Mouse (Mus musculus) MEL (cell line): ENCODE results near the gene Stk10. TPM values are rescaled to one million over a fixed set of nuclear protein-coding genes. Genes with fewer than 3 reads are reported as not detected.

Experiments
- DNase-seq: peaks from one replicate; pipeline ENCODE4 v3.0.0; 2011; ENCODE audit warnings: low read depth, low spot score
- H3K27ac ChIP-seq: 2 replicates; pipeline ENCODE4 v1.5.1; 2012; ENCODE audit warnings: low read depth, mild to moderate bottlenecking, control low read depth, low read length, moderate library complexity; ENCODE audit not compliant: control insufficient read depth
- H3K27me3 ChIP-seq, 2 experiments: fragments of 150-350 bp in 1 of 2; sonication (generic) in 1 of 2; 2 replicates each; pipeline ENCODE4 v1.6.1; 2012; ENCODE audit warnings: low read length in 2 of 2, mild to moderate bottlenecking in 2 of 2, improper control_type of control experiment in 1 of 2, moderate library complexity in 1 of 2; ENCODE audit not compliant: insufficient read depth in 2 of 2, control insufficient read depth in 1 of 2
- H3K36me3 ChIP-seq, 2 experiments: 2 replicates each; pipeline ENCODE4 v1.6.1; 2012 to 2014; ENCODE audit warnings: low read length in 2 of 2, improper control_type of control experiment in 1 of 2, inconsistent platforms in 1 of 2, mild to moderate bottlenecking in 1 of 2; ENCODE audit not compliant: insufficient read depth in 2 of 2, control insufficient read depth in 1 of 2
- H3K4me1 ChIP-seq, 2 experiments: fragments of 150-350 bp in 1 of 2; sonication (generic) in 1 of 2; 2 replicates each; pipeline ENCODE4 v1.6.1; 2012; ENCODE audit warnings: low read length in 2 of 2, improper control_type of control experiment in 1 of 2, mild to moderate bottlenecking in 1 of 2; ENCODE audit not compliant: insufficient read depth in 2 of 2, control insufficient read depth in 1 of 2
- H3K4me3 ChIP-seq, 2 experiments: fragments of 150-350 bp in 1 of 2; sonication (generic) in 1 of 2; 2 replicates each; pipeline ENCODE4 v1.5.1; 2012; ENCODE audit warnings: low read depth in 2 of 2, low read length in 2 of 2, mild to moderate bottlenecking in 2 of 2, moderate library complexity in 2 of 2, control low read depth in 1 of 2, improper control_type of control experiment in 1 of 2; ENCODE audit not compliant: control insufficient read depth in 1 of 2, insufficient read depth in 1 of 2
- H3K79me2 ChIP-seq: 2 replicates; pipeline ENCODE4 v1.6.1; 2012; ENCODE audit warnings: mild to moderate bottlenecking, low read length, moderate library complexity; ENCODE audit not compliant: control insufficient read depth, poor library complexity, insufficient read depth
- H3K9ac ChIP-seq: 2 replicates; pipeline ENCODE4 v1.6.1; 2012; ENCODE audit warnings: low read depth, mild to moderate bottlenecking, control low read depth, low read length, moderate library complexity; ENCODE audit not compliant: control insufficient read depth, poor library complexity, severe bottlenecking
- H3K9me3 ChIP-seq: fragments of 150-350 bp; sonication (generic); replicated peaks from 2 replicates; pipeline ENCODE4 v1.6.1; 2012; ENCODE audit warnings: mild to moderate bottlenecking, low read length, improper control_type of control experiment, moderate library complexity; ENCODE audit not compliant: insufficient read depth
- BHLHE40 ChIP-seq: IDR thresholded peaks from 2 replicates; pipeline ENCODE4 v1.6.1; 2012; ENCODE audit warnings: low read depth, mild to moderate bottlenecking, inconsistent platforms, low read length, improper control_type of control experiment, borderline replicate concordance
- CHD1 ChIP-seq: IDR thresholded peaks from 2 replicates; pipeline ENCODE4 v1.6.1; 2012; ENCODE audit warnings: low read depth, mild to moderate bottlenecking, inconsistent platforms, low read length, improper control_type of control experiment
- CHD2 ChIP-seq: IDR thresholded peaks from 2 replicates; pipeline ENCODE4 v1.6.1; 2011; ENCODE audit warnings: low read length, improper control_type of control experiment
- CTCF ChIP-seq, 3 experiments: IDR thresholded peaks in 2 of 3; conservative IDR thresholded peaks in 1 of 3; 2 replicates each; pipeline ENCODE4 v1.5.1; 2011 to 2012; ENCODE audit warnings: low read length in 3 of 3, low read depth in 2 of 3, mild to moderate bottlenecking in 2 of 3, improper control_type of control experiment in 1 of 3, inconsistent platforms in 1 of 3, mixed read lengths in 1 of 3, moderate library complexity in 1 of 3; ENCODE audit not compliant: control insufficient read depth in 1 of 3, insufficient read depth in 1 of 3, poor library complexity in 1 of 3, severe bottlenecking in 1 of 3
- GABPA ChIP-seq: IDR thresholded peaks from 2 replicates; pipeline ENCODE4 v1.6.1; 2012; ENCODE audit warnings: low read depth, mild to moderate bottlenecking, inconsistent platforms, low read length, improper control_type of control experiment, moderate library complexity
- GATA1 ChIP-seq: IDR thresholded peaks from 2 replicates; pipeline ENCODE4 v1.6.1; 2011; ENCODE audit warnings: low read depth, low read length, improper control_type of control experiment
- KAT2A ChIP-seq: conservative IDR thresholded peaks from 2 replicates; pipeline ENCODE4 v1.6.1; 2012; ENCODE audit warnings: low read depth, low read length, improper control_type of control experiment, inconsistent platforms
- MAX ChIP-seq: IDR thresholded peaks from 2 replicates; pipeline ENCODE4 v1.6.1; 2011; ENCODE audit warnings: low read length, improper control_type of control experiment
- MAZ ChIP-seq: IDR thresholded peaks from 2 replicates; pipeline ENCODE4 v1.6.1; 2012; ENCODE audit warnings: low read depth, mild to moderate bottlenecking, inconsistent platforms, low read length, improper control_type of control experiment
- MYB ChIP-seq: IDR thresholded peaks from 2 replicates; pipeline ENCODE4 v1.6.1; 2011; ENCODE audit warnings: mild to moderate bottlenecking, low read depth, low read length, improper control_type of control experiment
- NELFE ChIP-seq: IDR thresholded peaks from 2 replicates; pipeline ENCODE4 v1.6.1; 2011; ENCODE audit warnings: low read depth, low read length, improper control_type of control experiment
- POLR2AphosphoS5 ChIP-seq: IDR thresholded peaks from 2 replicates; pipeline ENCODE4 v1.6.1; 2012; ENCODE audit warnings: low read depth, borderline replicate concordance, mild to moderate bottlenecking, inconsistent platforms, low read length, moderate library complexity, mixed read lengths
- RAD21 ChIP-seq: IDR thresholded peaks from 2 replicates; pipeline ENCODE4 v1.6.1; 2011; ENCODE audit warnings: mild to moderate bottlenecking, low read depth, low read length, improper control_type of control experiment
- RCOR1 ChIP-seq: IDR thresholded peaks from 2 replicates; pipeline ENCODE4 v1.6.1; 2012; ENCODE audit warnings: low read depth, mild to moderate bottlenecking, inconsistent platforms, low read length, improper control_type of control experiment
- SIN3A ChIP-seq: IDR thresholded peaks from 2 replicates; pipeline ENCODE4 v1.6.1; 2012; ENCODE audit warnings: low read length, improper control_type of control experiment, inconsistent platforms
- TAL1 ChIP-seq: IDR thresholded peaks from 2 replicates; pipeline ENCODE4 v1.6.1; 2012; ENCODE audit warnings: mild to moderate bottlenecking, inconsistent platforms, low read length, moderate library complexity, mixed read lengths
- TBP ChIP-seq: IDR thresholded peaks from 2 replicates; pipeline ENCODE4 v1.8.0; 2011; ENCODE audit warnings: low read depth, low read length, improper control_type of control experiment
- TCF12 ChIP-seq: IDR thresholded peaks from 2 replicates; pipeline ENCODE4 v1.6.1; 2014; ENCODE audit warnings: low read depth, mild to moderate bottlenecking, inconsistent platforms, low read length, improper control_type of control experiment, moderate library complexity
- UBTF ChIP-seq: IDR thresholded peaks from 2 replicates; pipeline ENCODE4 v1.6.1; 2012; ENCODE audit warnings: low read depth, mild to moderate bottlenecking, inconsistent platforms, low read length, improper control_type of control experiment, moderate library complexity, borderline replicate concordance; ENCODE audit not compliant: insufficient read depth
- ZC3H11A ChIP-seq: IDR thresholded peaks from 2 replicates; pipeline ENCODE4 v1.6.1; 2012; ENCODE audit warnings: low read depth, mild to moderate bottlenecking, inconsistent platforms, low read length, improper control_type of control experiment
- ZKSCAN1 ChIP-seq: IDR thresholded peaks from 2 replicates; pipeline ENCODE4 v1.6.1; 2012; ENCODE audit warnings: low read depth, mild to moderate bottlenecking, inconsistent platforms, low read length, improper control_type of control experiment, moderate library complexity
- polyA plus RNA-seq, 2 experiments: library from polyadenylated mRNA; stranded (reverse) in 1 of 2; unstranded in 1 of 2; fragments of >175 nt in 1 of 2; fragments of >200 nt in 1 of 2; gene quantifications; 2 replicates each; pipeline versions ENCODE4 v1.2.1 to v1.2.4; 2012; ENCODE audit warnings: low replicate concordance in 2 of 2, low read depth in 1 of 2; ENCODE audit not compliant: insufficient read length in 2 of 2, insufficient read depth in 1 of 2, missing spikeins in 1 of 2
- total RNA-seq: library from RNA; depleted of rRNA; stranded (reverse); fragments of 300-350 nt; gene quantifications from 2 replicates; pipeline ENCODE4 v1.2.3, GENCODE M21; 2012

Stk10 gene
- total and polyA plus RNA-seq, 3 experiments: 10.8 to 14.4 TPM; not detected in 1

DNA sequence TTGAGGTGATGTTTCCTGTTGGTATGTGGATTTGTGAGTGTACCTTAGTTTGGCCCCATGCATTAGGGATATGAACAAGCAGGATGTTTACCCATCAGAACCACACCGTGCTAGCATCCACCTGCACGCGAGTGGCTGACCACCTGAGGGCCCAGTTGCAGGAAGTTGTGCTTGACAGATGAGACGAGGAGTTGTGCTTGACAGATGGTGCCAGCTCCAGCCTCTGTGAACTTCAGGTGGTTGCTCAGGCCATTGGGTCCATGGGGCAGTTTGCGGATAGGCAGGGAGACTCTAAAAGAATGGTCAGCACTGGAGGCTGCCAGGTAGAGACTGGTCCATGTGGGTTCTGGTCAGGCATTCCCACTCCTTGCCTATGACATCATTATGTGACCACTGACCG is 83.0 kb downstream of the Stk10 start (continued):
- TF ChIP-seq TBP: no peak
- peak; percentile 42 for TF ChIP-seq RAD21
- TF ChIP-seq UBTF: no peak
- peak; percentile 77 to 85 (median 83) for TF ChIP-seq CTCF (IDR thresholded peaks at IDR 0.05 in 2 of 3, conservative IDR thresholded peaks at IDR 0.05 in 1 of 3; ENCODE audit: control insufficient read depth in 1 of 3, insufficient read depth in 1 of 3, low read depth in 2 of 3, low read length in 3 of 3, poor library complexity in 1 of 3, severe bottlenecking in 1 of 3)
- no peak for TF ChIP-seq SIN3A
- TF ChIP-seq MAZ: no peak
- no peak for TF ChIP-seq MAX
- no peak for TF ChIP-seq CHD1

GRCm38 (mm10) chr11:32618036-32618435 is 84.9 kb downstream of the Stk10 start:
- no peak for DNase-seq
- no peak overlapping the region for H3K4me3 ChIP-seq
- TF ChIP-seq GATA1 (no peak), GABPA (no peak), POLR2AphosphoS5 (no peak), ZKSCAN1 (no peak), CHD2 (no peak), SIN3A (no peak), RAD21 (no peak), TCF12 (no peak), BHLHE40 (no peak), ZC3H11A (no peak), MYB (no peak), UBTF (no peak), NELFE (no peak), TAL1 (no peak), KAT2A (no peak), RCOR1 (no peak)
- H3K9me3 ChIP-seq: no peaks in the 10 kb centered on the region
- no peaks in the 10 kb centered on the region for H3K79me2 ChIP-seq
- no peak overlapping the region for H3K9ac ChIP-seq
- peaks cover 4 to 7% of the 10 kb centered on the region in 2 experiments; a peak in 3 of 4 replicates for H3K4me1 ChIP-seq
- H3K27ac ChIP-seq: no peak overlapping the region
- no peaks in the 10 kb centered on the region for H3K27me3 ChIP-seq
- peaks cover 0 to 8% of the 10 kb centered on the region in 2 experiments; a peak in 2 of 4 replicates for H3K36me3 ChIP-seq
